Mouse (Mus musculus): Measurements from ENCODE around the gene Vti1a. TPM values are rescaled to one million over a fixed set of nuclear protein-coding genes. Genes with fewer than 3 reads are reported as not detected.

Gene Vti1a
- total and polyA plus RNA-seq, 3 experiments: 7.7 to 33.2 (median 33.0) TPM

DNA sequence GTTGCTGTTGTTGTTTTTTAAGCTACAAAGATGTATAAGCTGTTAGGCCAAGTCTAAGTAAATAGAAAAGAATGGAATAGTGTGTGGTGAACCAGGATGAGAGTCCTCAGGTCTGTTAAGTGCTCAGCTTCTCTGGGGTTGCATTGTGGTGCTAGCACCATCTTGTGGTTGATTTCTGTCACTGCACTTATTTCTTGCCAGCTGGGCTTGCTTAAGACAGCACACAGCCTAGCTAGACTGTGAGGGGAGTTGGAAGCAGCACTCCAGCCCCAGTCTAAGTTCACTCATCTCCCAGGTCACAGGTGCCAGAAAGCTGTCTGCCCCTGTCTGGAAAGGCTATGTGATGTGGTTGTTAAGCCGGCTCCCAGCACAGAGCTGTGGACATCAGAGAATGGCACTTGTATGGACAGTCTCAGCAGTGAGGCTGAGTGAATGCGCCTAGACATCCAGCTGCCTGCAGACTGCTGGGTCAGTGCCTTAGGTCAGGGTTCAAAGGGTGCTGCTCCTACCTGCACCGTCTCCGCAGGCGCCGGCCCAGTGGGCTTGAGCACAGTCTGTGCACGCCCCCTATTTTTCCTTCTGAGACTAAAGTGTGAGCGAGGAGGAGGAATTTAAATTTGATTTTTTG is 16.7 kb downstream of the Vti1a start:
- Histone ChIP-seq H3K9me3 (replicated peaks) (no peaks in the 10 kb centered on the region), H3K4me1 (ENCODE audit: insufficient read depth, low read depth, low read length) (peaks cover 6% of the 10 kb centered on the region; the same call in 1 of the 2 replicates), H3K27me3 (ENCODE audit: insufficient read depth, low read length) (no peaks in the 10 kb centered on the region), H3K36me3 (replicated peaks) (peaks cover 86% of the 10 kb centered on the region), H3K4me3 (ENCODE audit: low read depth, low read length) (peak overlapping the region; percentile 0; the same call in 1 of the 2 replicates)
- no peak for TF ChIP-seq POLR2AphosphoS5 (IDR thresholded peaks at IDR 0.05; ENCODE audit: insufficient replicate concordance, low read depth, low read length)
- TF ChIP-seq TAL1 (conservative IDR thresholded peaks at IDR 0.05; ENCODE audit: low read depth, low read length): no peak
- TF ChIP-seq GATA1 (IDR thresholded peaks at IDR 0.05; ENCODE audit: borderline replicate concordance, low read length): no peak
- peak; percentile 89 for TF ChIP-seq CTCF (IDR thresholded peaks at IDR 0.05; ENCODE audit: low read depth, low read length)
- no peak for TF ChIP-seq GATA2 (IDR thresholded peaks at IDR 0.05; ENCODE audit: borderline replicate concordance, low read depth, low read length)
- ATAC-seq (ENCODE audit: extremely low read depth, insufficient number of reproducible peaks, low FRiP score, poor library complexity, severe bottlenecking): peak; percentile 70
- DNase-seq (ENCODE audit: low spot score): peak; percentile 52

DNA sequence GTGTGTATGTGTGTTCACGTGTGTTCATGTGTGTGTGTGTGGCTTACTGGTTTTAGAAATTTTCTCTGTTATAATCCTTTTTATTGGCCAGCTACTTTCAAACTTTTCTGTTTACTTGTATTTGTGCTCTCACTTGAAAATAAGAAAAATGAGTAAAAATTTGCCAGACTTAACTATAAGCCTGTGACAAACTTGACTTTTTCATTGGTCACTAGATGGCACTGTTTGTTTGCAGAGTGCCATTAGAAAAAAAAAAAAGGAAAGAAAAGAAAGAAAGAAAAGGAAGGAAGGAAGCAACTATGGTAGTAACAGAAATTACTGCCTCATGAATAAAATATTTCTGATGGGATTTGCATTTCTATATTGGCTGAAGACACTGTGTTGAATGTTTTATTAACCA is 19.8 kb downstream of the Vti1a start:
- no peak for TF ChIP-seq CTCF (IDR thresholded peaks at IDR 0.05; ENCODE audit: low read depth, low read length)
- no peak for TF ChIP-seq GATA2 (IDR thresholded peaks at IDR 0.05; ENCODE audit: borderline replicate concordance, low read depth, low read length)
- TF ChIP-seq TAL1 (conservative IDR thresholded peaks at IDR 0.05; ENCODE audit: low read depth, low read length): no peak
- TF ChIP-seq POLR2AphosphoS5 (IDR thresholded peaks at IDR 0.05; ENCODE audit: insufficient replicate concordance, low read depth, low read length): no peak
- TF ChIP-seq GATA1 (IDR thresholded peaks at IDR 0.05; ENCODE audit: borderline replicate concordance, low read length): no peak
- DNase-seq (ENCODE audit: low spot score) (no peak), ATAC-seq (ENCODE audit: extremely low read depth, insufficient number of reproducible peaks, low FRiP score, poor library complexity, severe bottlenecking) (no peak)
- H3K4me1 ChIP-seq (ENCODE audit: insufficient read depth, low read depth, low read length): peaks cover 19% of the 10 kb centered on the region
- H3K4me3 ChIP-seq (ENCODE audit: low read depth, low read length): no peak overlapping the region
- peaks cover 73% of the 10 kb centered on the region for H3K36me3 ChIP-seq (replicated peaks)
- H3K9me3 ChIP-seq (replicated peaks): no peaks in the 10 kb centered on the region
- no peaks in the 10 kb centered on the region for H3K27me3 ChIP-seq (ENCODE audit: insufficient read depth, low read length)

DNA sequence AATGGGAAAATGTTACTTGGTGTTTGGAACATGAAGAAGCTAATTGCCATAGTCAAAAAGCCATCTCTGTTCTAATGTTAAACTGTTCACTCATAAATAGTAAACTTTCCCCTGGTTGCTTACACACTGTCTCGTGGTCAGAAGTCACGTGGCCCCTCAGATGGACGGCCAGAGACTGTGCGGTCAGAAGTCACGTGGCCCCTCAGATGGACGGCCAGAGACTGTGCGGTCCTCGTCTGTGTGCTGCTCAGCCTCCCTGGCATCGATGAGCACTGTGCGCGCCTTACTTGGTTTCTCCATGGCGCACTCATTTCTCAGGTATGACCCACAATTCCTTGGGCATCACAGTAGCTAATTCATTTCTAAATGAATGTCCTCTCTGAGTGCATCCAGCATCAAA is 20.3 kb downstream of the Vti1a start:
- no peak overlapping the region for H3K4me3 ChIP-seq (ENCODE audit: low read depth, low read length)
- TF ChIP-seq TAL1 (conservative IDR thresholded peaks at IDR 0.05; ENCODE audit: low read depth, low read length): no peak
- no peak for TF ChIP-seq GATA1 (IDR thresholded peaks at IDR 0.05; ENCODE audit: borderline replicate concordance, low read length)
- no peak for TF ChIP-seq CTCF (IDR thresholded peaks at IDR 0.05; ENCODE audit: low read depth, low read length)
- TF ChIP-seq GATA2 (IDR thresholded peaks at IDR 0.05; ENCODE audit: borderline replicate concordance, low read depth, low read length): no peak
- no peak for TF ChIP-seq POLR2AphosphoS5 (IDR thresholded peaks at IDR 0.05; ENCODE audit: insufficient replicate concordance, low read depth, low read length)
- no peaks in the 10 kb centered on the region for H3K9me3 ChIP-seq (replicated peaks)
- DNase-seq (ENCODE audit: low spot score): no peak
- H3K27me3 ChIP-seq (ENCODE audit: insufficient read depth, low read length): no peaks in the 10 kb centered on the region
- no peak for ATAC-seq (ENCODE audit: extremely low read depth, insufficient number of reproducible peaks, low FRiP score, poor library complexity, severe bottlenecking)
- H3K4me1 ChIP-seq (ENCODE audit: insufficient read depth, low read depth, low read length): peaks cover 22% of the 10 kb centered on the region
- peaks cover 69% of the 10 kb centered on the region for H3K36me3 ChIP-seq (replicated peaks)

DNA sequence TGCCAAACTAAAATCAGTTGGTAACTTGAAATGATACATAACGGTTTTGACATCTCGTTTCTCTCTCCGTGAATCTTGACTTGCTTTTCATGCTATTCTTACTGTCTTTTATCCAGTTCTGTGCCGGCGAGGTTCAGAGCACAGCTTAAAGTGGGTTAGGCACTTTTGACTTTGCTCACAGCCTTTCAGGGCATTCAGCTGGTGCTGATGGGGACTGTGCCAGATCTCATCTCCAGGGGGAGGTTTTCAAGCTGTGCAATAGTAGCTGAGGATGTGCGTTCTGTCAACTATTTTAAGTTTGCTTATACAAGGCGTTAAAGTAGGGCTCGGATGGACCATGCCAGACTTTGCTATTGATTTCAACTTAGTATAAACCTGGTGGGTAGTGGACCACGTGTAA is 21.0 kb downstream of the Vti1a start:
- Histone ChIP-seq H3K4me1 (ENCODE audit: insufficient read depth, low read depth, low read length) (peaks cover 27% of the 10 kb centered on the region), H3K27me3 (ENCODE audit: insufficient read depth, low read length) (no peaks in the 10 kb centered on the region), H3K9me3 (replicated peaks) (no peaks in the 10 kb centered on the region), H3K36me3 (replicated peaks) (peaks cover 69% of the 10 kb centered on the region), H3K4me3 (ENCODE audit: low read depth, low read length) (no peak overlapping the region)
- TF ChIP-seq GATA2 (IDR thresholded peaks at IDR 0.05; ENCODE audit: borderline replicate concordance, low read depth, low read length) (no peak), TAL1 (conservative IDR thresholded peaks at IDR 0.05; ENCODE audit: low read depth, low read length) (no peak), GATA1 (IDR thresholded peaks at IDR 0.05; ENCODE audit: borderline replicate concordance, low read length) (no peak), POLR2AphosphoS5 (IDR thresholded peaks at IDR 0.05; ENCODE audit: insufficient replicate concordance, low read depth, low read length) (no peak), CTCF (IDR thresholded peaks at IDR 0.05; ENCODE audit: low read depth, low read length) (no peak)
- no peak for ATAC-seq (ENCODE audit: extremely low read depth, insufficient number of reproducible peaks, low FRiP score, poor library complexity, severe bottlenecking)
- DNase-seq (ENCODE audit: low spot score): no peak

DNA sequence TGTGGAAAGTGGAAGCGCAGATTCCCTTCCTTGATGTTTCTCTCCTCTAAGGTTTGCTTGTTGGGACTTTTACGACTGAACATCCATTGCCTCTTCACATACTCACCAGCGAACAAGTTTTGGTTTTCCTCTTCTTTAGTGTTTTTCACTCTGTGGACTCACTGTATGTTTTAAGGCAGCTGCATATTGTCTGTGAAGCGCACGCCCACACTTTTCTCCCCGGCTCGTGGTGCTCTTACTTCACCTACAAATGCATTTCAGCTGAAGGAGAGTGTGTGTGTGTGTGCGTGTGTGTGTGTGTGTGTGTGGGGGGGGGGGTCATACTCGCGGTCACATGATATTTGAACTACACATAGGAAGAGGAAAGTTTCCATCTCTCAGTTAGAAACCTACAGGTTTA is 21.6 kb downstream of the Vti1a start:
- ATAC-seq (ENCODE audit: extremely low read depth, insufficient number of reproducible peaks, low FRiP score, poor library complexity, severe bottlenecking): no peak
- Histone ChIP-seq H3K9me3 (replicated peaks) (no peaks in the 10 kb centered on the region), H3K36me3 (replicated peaks) (peaks cover 69% of the 10 kb centered on the region), H3K27me3 (ENCODE audit: insufficient read depth, low read length) (no peaks in the 10 kb centered on the region), H3K4me1 (ENCODE audit: insufficient read depth, low read depth, low read length) (peaks cover 29% of the 10 kb centered on the region), H3K4me3 (ENCODE audit: low read depth, low read length) (no peak overlapping the region)
- DNase-seq (ENCODE audit: low spot score): no peak
- TF ChIP-seq GATA1 (IDR thresholded peaks at IDR 0.05; ENCODE audit: borderline replicate concordance, low read length): no peak
- TF ChIP-seq TAL1 (conservative IDR thresholded peaks at IDR 0.05; ENCODE audit: low read depth, low read length): no peak
- TF ChIP-seq POLR2AphosphoS5 (IDR thresholded peaks at IDR 0.05; ENCODE audit: insufficient replicate concordance, low read depth, low read length): no peak
- TF ChIP-seq CTCF (IDR thresholded peaks at IDR 0.05; ENCODE audit: low read depth, low read length): no peak
- no peak for TF ChIP-seq GATA2 (IDR thresholded peaks at IDR 0.05; ENCODE audit: borderline replicate concordance, low read depth, low read length)

DNA sequence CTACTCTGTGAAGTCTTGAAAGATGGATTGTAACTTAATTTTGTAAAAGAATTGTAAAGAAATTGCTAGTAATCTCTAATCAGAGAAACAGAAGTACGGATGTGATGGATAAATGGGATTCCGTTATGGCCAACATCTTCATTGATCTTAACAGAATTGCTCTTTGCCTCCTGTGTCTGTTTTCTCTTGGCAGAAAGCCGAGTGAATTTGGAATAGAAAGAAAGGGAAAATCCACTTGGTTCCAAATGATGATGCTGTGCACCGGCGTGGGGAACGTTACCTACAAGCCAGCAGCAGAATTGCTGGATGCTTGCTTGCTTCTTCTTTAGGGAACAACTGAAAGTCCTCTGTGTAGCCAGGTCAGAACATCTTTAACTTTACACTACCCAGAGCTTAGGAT is 24.4 kb downstream of the Vti1a start:
- ATAC-seq (ENCODE audit: extremely low read depth, insufficient number of reproducible peaks, low FRiP score, poor library complexity, severe bottlenecking): no peak
- H3K36me3 ChIP-seq (replicated peaks): peaks cover 65% of the 10 kb centered on the region
- no peaks in the 10 kb centered on the region for H3K27me3 ChIP-seq (ENCODE audit: insufficient read depth, low read length)
- peaks cover 28% of the 10 kb centered on the region for H3K4me1 ChIP-seq (ENCODE audit: insufficient read depth, low read depth, low read length)
- DNase-seq (ENCODE audit: low spot score): no peak
- TF ChIP-seq TAL1 (conservative IDR thresholded peaks at IDR 0.05; ENCODE audit: low read depth, low read length) (no peak), CTCF (IDR thresholded peaks at IDR 0.05; ENCODE audit: low read depth, low read length) (no peak), POLR2AphosphoS5 (IDR thresholded peaks at IDR 0.05; ENCODE audit: insufficient replicate concordance, low read depth, low read length) (no peak), GATA1 (IDR thresholded peaks at IDR 0.05; ENCODE audit: borderline replicate concordance, low read length) (no peak), GATA2 (IDR thresholded peaks at IDR 0.05; ENCODE audit: borderline replicate concordance, low read depth, low read length) (no peak)
- H3K4me3 ChIP-seq (ENCODE audit: low read depth, low read length): no peak overlapping the region
- no peaks in the 10 kb centered on the region for H3K9me3 ChIP-seq (replicated peaks)
